Mouse (Mus musculus) liver, adult 2 months (tissue): ENCODE measurements around the gene Slc2a12. TPM values are rescaled to one million over a fixed set of nuclear protein-coding genes. Genes with fewer than 3 reads are reported as not detected.

Experiments used
- DNase-seq: peaks from one replicate; pipeline ENCODE4 v3.0.0-alpha.2; 2011; ENCODE audit warnings: low read depth, low spot score; ENCODE audit errors: extremely low read depth
- H3K27ac ChIP-seq: fragments of 200-500 bp; replicated peaks from 2 replicates; pipeline ENCODE4 v1.5.1; 2012; ENCODE audit warnings: low read depth, mild to moderate bottlenecking, control low read depth, inconsistent platforms, low read length; ENCODE audit not compliant: insufficient read depth
- H3K27me3 ChIP-seq: fragments of 200-500 bp; 2 replicates; pipeline ENCODE4 v1.6.1; 2012; ENCODE audit warnings: mild to moderate bottlenecking, moderate library complexity, low read length, inconsistent platforms; ENCODE audit not compliant: control insufficient read depth, insufficient read depth
- H3K36me3 ChIP-seq: fragments of 200-500 bp; 2 replicates; pipeline ENCODE4 v1.6.1; 2012; ENCODE audit warnings: low read length, inconsistent platforms; ENCODE audit not compliant: control insufficient read depth, insufficient read depth
- H3K4me1 ChIP-seq: fragments of 200-500 bp; 2 replicates; pipeline ENCODE4 v1.6.1; 2011; ENCODE audit warnings: low read length; ENCODE audit not compliant: control insufficient read depth, insufficient read depth
- H3K4me3 ChIP-seq: fragments of 200-500 bp; 2 replicates; pipeline ENCODE4 v1.5.1; 2011; ENCODE audit warnings: low read depth, mild to moderate bottlenecking, control low read depth, low read length, moderate library complexity; ENCODE audit not compliant: insufficient read depth
- H3K79me2 ChIP-seq: fragments of 200-500 bp; 2 replicates; pipeline ENCODE4 v1.6.1; 2012; ENCODE audit warnings: inconsistent platforms, mild to moderate bottlenecking, low read length, moderate library complexity; ENCODE audit not compliant: control insufficient read depth, insufficient read depth
- H3K9ac ChIP-seq: fragments of 200-500 bp; 2 replicates; pipeline ENCODE4 v1.6.1; 2012; ENCODE audit warnings: low read depth, mild to moderate bottlenecking, control low read depth, inconsistent platforms, low read length
- CTCF ChIP-seq: fragments of 200-500 bp; IDR thresholded peaks from 2 replicates; pipeline ENCODE4 v1.5.1; 2011; ENCODE audit warnings: low read depth, low read length, control low read depth
- POLR2A ChIP-seq: fragments of 200-500 bp; IDR thresholded peaks from 2 replicates; pipeline ENCODE4 v1.6.1; 2011; ENCODE audit warnings: low read length, control low read depth; ENCODE audit not compliant: insufficient read depth; ENCODE audit errors: extremely low read depth
- WGBS: fragments of 180-500 bp; shearing (Covaris S2); methylation state at CpG from one replicate; pipeline ENCODE4 v1.1.7; 2018; 5-methylcytosine and 5-hydroxymethylcytosine counted together
- polyA plus RNA-seq: library from polyadenylated mRNA; depleted of rRNA; stranded (reverse); fragments of >200 nt; gene quantifications from 2 replicates; pipeline ENCODE4 v1.2.3, GENCODE M21; 2012
- total RNA-seq: library from RNA; depleted of rRNA; stranded (reverse); fragments of >200 nt; gene quantifications from 2 replicates; pipeline ENCODE4 v1.2.3, GENCODE M21; 2014

Gene Slc2a12
- total and polyA plus RNA-seq, 2 experiments, result 0.13 to 0.46 TPM

GRCm38 (mm10) chr10:22699487-22700335 lies 54.9 kb downstream of the Slc2a12 start:
- no peak overlapping the region for H3K4me3 ChIP-seq
- H3K79me2 ChIP-seq, result no peaks in the 10 kb centered on the region
- no peak overlapping the region for H3K27ac ChIP-seq
- no peaks in the 10 kb centered on the region; the same call in 1 of the 2 replicates for H3K36me3 ChIP-seq
- peak; percentile 7 for DNase-seq
- WGBS, result 78% methylated on average over 19 of the region's 19 CpGs
- H3K4me1 ChIP-seq, result no peaks in the 10 kb centered on the region
- H3K27me3 ChIP-seq, result peaks cover 2% of the 10 kb centered on the region; the same call in 1 of the 2 replicates
- H3K9ac ChIP-seq, result no peak overlapping the region
- TF ChIP-seq POLR2A, result no peak

- DNase-seq, result no peak
- Histone ChIP-seq H3K27me3 (no peaks in the 10 kb centered on the region), H3K79me2 (no peaks in the 10 kb centered on the region), H3K27ac (no peak overlapping the region), H3K36me3 (peaks cover 4% of the 10 kb centered on the region), H3K4me3 (no peak overlapping the region), H3K4me1 (no peaks in the 10 kb centered on the region), H3K9ac (no peak overlapping the region)
- TF ChIP-seq CTCF, result no peak
- no peak for TF ChIP-seq POLR2A
- WGBS, result 74% methylated on average over 9 of the region's 9 CpGs
Observed at GRCm38 (mm10) chr10:22700773-22701172, 56.0 kb downstream of the Slc2a12 start.

- no peak overlapping the region for H3K27ac ChIP-seq
- H3K4me3 ChIP-seq, result no peak overlapping the region
- H3K36me3 ChIP-seq, result peaks cover 8% of the 10 kb centered on the region
- H3K27me3 ChIP-seq, result no peaks in the 10 kb centered on the region
- no peaks in the 10 kb centered on the region for H3K4me1 ChIP-seq
- TF ChIP-seq CTCF, result no peak
- TF ChIP-seq POLR2A, result no peak
- no peak for DNase-seq
- WGBS, result 84% methylated on average over 12 of the region's 12 CpGs
- no peak overlapping the region for H3K9ac ChIP-seq
- H3K79me2 ChIP-seq, result no peaks in the 10 kb centered on the region
Observed at GRCm38 (mm10) chr10:22701485-22702315, 56.9 kb downstream of the Slc2a12 start.

- Histone ChIP-seq H3K36me3 (peaks cover 22% of the 10 kb centered on the region), H3K79me2 (no peaks in the 10 kb centered on the region), H3K9ac (no peak overlapping the region), H3K27ac (no peak overlapping the region), H3K4me3 (no peak overlapping the region), H3K4me1 (no peaks in the 10 kb centered on the region), H3K27me3 (no peaks in the 10 kb centered on the region)
- WGBS, result 95% methylated on average over 6 of the region's 6 CpGs
- no peak for DNase-seq
- no peak for TF ChIP-seq POLR2A
- TF ChIP-seq CTCF, result no peak
Observed at GRCm38 (mm10) chr10:22703844-22704243, 59.0 kb downstream of the Slc2a12 start.

- Histone ChIP-seq H3K4me1 (no peaks in the 10 kb centered on the region; the same call in 1 of the 2 replicates), H3K79me2 (no peaks in the 10 kb centered on the region), H3K27me3 (no peaks in the 10 kb centered on the region), H3K27ac (no peak overlapping the region), H3K4me3 (no peak overlapping the region), H3K36me3 (peaks cover 28% of the 10 kb centered on the region), H3K9ac (no peak overlapping the region)
- 93% methylated on average over 7 of the region's 7 CpGs for WGBS
- no peak for DNase-seq
- no peak for TF ChIP-seq POLR2A
- TF ChIP-seq CTCF, result no peak
Observed at GRCm38 (mm10) chr10:22708190-22708843, 63.5 kb downstream of the Slc2a12 start.
